In the genomic region with DNA sequence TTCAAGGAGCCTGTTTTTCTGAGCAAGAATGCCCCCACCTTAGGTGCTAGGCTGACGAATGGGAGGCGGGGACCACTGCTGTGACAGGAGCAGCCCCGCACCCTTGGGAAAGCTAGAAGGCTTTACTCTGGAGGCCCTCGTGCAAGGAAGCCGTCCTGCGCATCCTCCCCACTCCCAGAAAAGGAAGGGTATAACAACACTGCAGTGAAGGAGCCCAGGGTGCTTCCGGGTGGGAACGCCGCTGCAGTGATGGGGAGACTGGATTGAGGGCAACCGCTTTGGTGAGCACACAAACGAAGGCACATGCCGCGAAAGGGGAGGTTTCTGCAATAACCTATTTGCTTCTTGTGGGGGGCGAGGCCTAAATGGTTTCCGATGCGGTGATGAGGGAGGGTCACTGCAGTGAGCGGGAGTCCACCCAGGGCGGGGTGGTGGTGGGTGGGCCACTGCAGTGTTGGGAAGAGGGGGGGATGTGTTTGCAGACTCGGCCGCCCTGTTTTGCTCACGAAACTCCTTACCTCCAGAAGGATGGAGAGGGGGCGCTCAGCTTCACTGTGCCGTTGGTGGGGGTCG, we compare ENCODE assay signal across 8 mouse cellular contexts. TPM values are rescaled to one million over a fixed set of nuclear protein-coding genes. Genes with fewer than 3 reads are reported as not detected.
DNase-seq lines count a peak whose midpoint lies in the region; ATAC-seq and TF ChIP-seq lines count a peak whose summit lies in the region.

Gene Vwa5b2 (plus strand): TSS at position 106 of the 573 bp plus-strand sequence.

- no peaks in the 10 kb centered on the region for H3K36me3 ChIP-seq in lung, embryonic 15.5 days
- H3K36me3 ChIP-seq in hindbrain, postnatal 0 days (ENCODE audit: insufficient read depth, low read length) = no peaks in the 10 kb centered on the region
- no peaks in the 10 kb centered on the region for H3K36me3 ChIP-seq in midbrain, embryonic 10.5 days

- H3K4me2 ChIP-seq in lung, embryonic 15.5 days = peak within 1 kb of the TSS; percentile 91
- peak within 1 kb of the TSS; percentile 80 for H3K4me2 ChIP-seq in hindbrain, postnatal 0 days (ENCODE audit: low read depth, low read length)

- under 1% methylated on average over 24 of the region's 24 CpGs for WGBS in lung, embryonic 15.5 days
- WGBS in hindbrain, postnatal 0 days = 0% methylated on average over 24 of the region's 24 CpGs
- WGBS in midbrain, embryonic 10.5 days = under 1% methylated on average over 24 of the region's 24 CpGs

- TF ChIP-seq CTCF in hindbrain, postnatal 0 days (IDR thresholded peaks at IDR 0.05; ENCODE audit: low read depth) = no peak; the same call in 1 of the 2 replicates

- peak within 1 kb of the TSS; percentile 46 for H3K4me3 ChIP-seq in lung, embryonic 15.5 days
- H3K4me3 ChIP-seq in hindbrain, postnatal 0 days (ENCODE audit: low read length) = peak within 1 kb of the TSS; percentile 43
- peak within 1 kb of the TSS; percentile 67 for H3K4me3 ChIP-seq in midbrain, embryonic 10.5 days

- no peak within 1 kb of the TSS for H3K27ac ChIP-seq in lung, embryonic 15.5 days
- peak within 1 kb of the TSS; percentile 78 for H3K27ac ChIP-seq in hindbrain, postnatal 0 days
- peak within 1 kb of the TSS; percentile 66 for H3K27ac ChIP-seq in midbrain, embryonic 10.5 days (replicated peaks)

- H3K27me3 ChIP-seq in lung, embryonic 15.5 days = peaks cover 65% of the 10 kb centered on the region
- H3K27me3 ChIP-seq in hindbrain, postnatal 0 days (ENCODE audit: insufficient read depth, low read length) = peaks cover 17% of the 10 kb centered on the region
- H3K27me3 ChIP-seq in midbrain, embryonic 10.5 days (ENCODE audit: low read depth, poor library complexity, severe bottlenecking) = peaks cover 64% of the 10 kb centered on the region

- H3K9me3 ChIP-seq in lung, embryonic 15.5 days = no peaks in the 10 kb centered on the region
- no peaks in the 10 kb centered on the region for H3K9me3 ChIP-seq in hindbrain, postnatal 0 days (ENCODE audit: low read length)
- H3K9me3 ChIP-seq in midbrain, embryonic 10.5 days (replicated peaks) = no peaks in the 10 kb centered on the region

- peak; percentile 29 for DNase-seq in cerebellum, adult 8-10 months
- DNase-seq in cerebellum, adult 11 months = no peak
- no peak for DNase-seq in lung, postnatal 25 days (ENCODE audit: low spot score)
- DNase-seq in hindbrain, postnatal 0 days (ENCODE audit: low spot score) = peak; percentile 65
- peak; percentile 62 for DNase-seq in midbrain, embryonic 10.5 days (ENCODE audit: low spot score)
- DNase-seq in urinary bladder, adult 2 months (ENCODE audit: low spot score) = no peak

- ATAC-seq in lung, embryonic 15.5 days (ENCODE audit: borderline replicate concordance, extremely low read depth, low FRiP score, low TSS enrichment) = peak; percentile 24; the same call in 1 of the 2 replicates
- peak; percentile 85 for ATAC-seq in hindbrain, postnatal 0 days
- ATAC-seq in inflammation-experienced regulatory T-cells, adult 6 months = no peak

- peaks cover 25% of the 10 kb centered on the region for H3K4me1 ChIP-seq in lung, embryonic 15.5 days
- H3K4me1 ChIP-seq in hindbrain, postnatal 0 days (ENCODE audit: insufficient read depth, low read length) = no peaks in the 10 kb centered on the region
- peaks cover 24% of the 10 kb centered on the region for H3K4me1 ChIP-seq in midbrain, embryonic 10.5 days

- H3K9ac ChIP-seq in lung, embryonic 15.5 days = peak within 1 kb of the TSS; percentile 29; the same call in 1 of the 2 replicates
- peak within 1 kb of the TSS; percentile 47 for H3K9ac ChIP-seq in hindbrain, postnatal 0 days (replicated peaks; ENCODE audit: low read length)

RNA-seq across cellular contexts. Expression of gene Vwa5b2, which starts in this region (rescaled TPM):
- 0.39 and 0.94 TPM in 2 replicates for polyA plus RNA-seq in lung, embryonic 15.5 days (2015; fragmentation: Nextera tagmentation; extraction: Ambion mirVana)
- total RNA-seq in hindbrain, postnatal 0 days (2014; rRNA removed) = 49.9 and 60.2 TPM in 2 replicates
- 32.6 and 32.8 TPM in 2 replicates for polyA plus RNA-seq in hindbrain, postnatal 0 days (2015; fragmentation: Nextera tagmentation; extraction: Ambion mirVana)
- polyA plus RNA-seq in midbrain, embryonic 10.5 days (2016; fragmentation: Nextera tagmentation; extraction: Ambion mirVana) = 1.7 and 4.5 TPM in 2 replicates
- polyA plus RNA-seq in urinary bladder, adult 2 months (2012; rRNA removed) = 4.1 and 7.0 TPM in 2 replicates
- under 1 TPM in 2 of 3 experiments, not detected in 1; 0.24 to 0.31 TPM for polyA plus RNA-seq in inflammation-experienced regulatory T-cells, adult 6 months (2017; shearing (Covaris generic))

Comparison
In these comparisons a context has a peak if more than half of its experiments do, and no peak if none do; other contexts are left out.
1. DNase-seq: peak in cerebellum, adult 8-10 months (single experiment), hindbrain, postnatal 0 days (single experiment) and midbrain, embryonic 10.5 days (single experiment); none in cerebellum, adult 11 months (single experiment), lung, postnatal 25 days (single experiment) and urinary bladder, adult 2 months (single experiment).
2. Peak in ATAC-seq, H3K4me3 ChIP-seq, H3K9ac ChIP-seq and H3K4me2 ChIP-seq in lung, embryonic 15.5 days; RNA of the gene not detected or under 1 TPM.
3. Peak in every context shown above with its lines, with median percentiles within 50 percentile points of each other: H3K4me3 ChIP-seq.